Mouse (Mus musculus) hindbrain, embryonic 14.5 days (tissue): Measurements from ENCODE around the gene Dlgap4. TPM values are rescaled to one million over a fixed set of nuclear protein-coding genes. Genes with fewer than 3 reads are reported as not detected.

Experiments
- ATAC-seq: fragments of 200-750 bp; cut with Nextera tagmentation; 2 replicates; pipeline ENCODE4 v1.8.0; 2017; ENCODE audit warnings: moderate number of reproducible peaks, mild to moderate bottlenecking, moderate TSS enrichment, moderate library complexity; ENCODE audit not compliant: low FRiP score
- DNase-seq: peaks from one replicate; pipeline ENCODE4 v3.0.0-alpha.2; 2015; ENCODE audit warnings: low spot score
- H3K27ac ChIP-seq: fragments of 300-500 bp; sonication (generic); 2 replicates; pipeline ENCODE4 v1.5.1; 2014; ENCODE audit warnings: mild to moderate bottlenecking, moderate library complexity
- H3K27me3 ChIP-seq: fragments of 300-500 bp; sonication (generic); 2 replicates; pipeline ENCODE4 v1.6.1; 2014; ENCODE audit warnings: mild to moderate bottlenecking, low read length, mixed read lengths; ENCODE audit not compliant: control insufficient read depth, insufficient read depth
- H3K36me3 ChIP-seq: fragments of 300-500 bp; sonication (generic); replicated peaks from 2 replicates; pipeline ENCODE4 v1.6.1; 2014; ENCODE audit not compliant: control insufficient read depth, insufficient read depth
- H3K4me1 ChIP-seq: fragments of 300-500 bp; sonication (generic); replicated peaks from 2 replicates; pipeline ENCODE4 v1.6.1; 2014; ENCODE audit warnings: antibody characterized with exemption, low read length, mixed read lengths; ENCODE audit not compliant: control insufficient read depth, insufficient read depth
- H3K4me2 ChIP-seq: fragments of 300-500 bp; sonication (generic); replicated peaks from 2 replicates; pipeline ENCODE4 v1.6.1; 2014; ENCODE audit warnings: mild to moderate bottlenecking, moderate library complexity
- H3K4me3 ChIP-seq: fragments of 300-500 bp; sonication (generic); replicated peaks from 2 replicates; pipeline ENCODE4 v1.5.1; 2014; ENCODE audit warnings: mild to moderate bottlenecking, low read length
- H3K9ac ChIP-seq: fragments of 300-500 bp; sonication (generic); 2 replicates; pipeline ENCODE4 v1.6.1; 2014
- H3K9me3 ChIP-seq: fragments of 300-500 bp; sonication (generic); 2 replicates; pipeline ENCODE4 v1.6.1; 2016; ENCODE audit warnings: low read length; ENCODE audit not compliant: control insufficient read depth
- WGBS: fragments of 180-500 bp; shearing (Covaris S2); extraction: QIAGEN DNeasy Blood & Tissue Kit; methylation state at CpG from one replicate; pipeline ENCODE4 v1.1.7; 2014; 5-methylcytosine and 5-hydroxymethylcytosine counted together
- polyA plus RNA-seq: library from polyadenylated mRNA; unstranded; fragments of >200 nt; fragmentation: Nextera tagmentation; extraction: Ambion mirVana; gene quantifications from 2 replicates; pipeline ENCODE4 v1.2.1, GENCODE M21; 2014

Gene Dlgap4
- polyA plus RNA-seq, 1 experiment from 2014 or later = 220 TPM

DNA sequence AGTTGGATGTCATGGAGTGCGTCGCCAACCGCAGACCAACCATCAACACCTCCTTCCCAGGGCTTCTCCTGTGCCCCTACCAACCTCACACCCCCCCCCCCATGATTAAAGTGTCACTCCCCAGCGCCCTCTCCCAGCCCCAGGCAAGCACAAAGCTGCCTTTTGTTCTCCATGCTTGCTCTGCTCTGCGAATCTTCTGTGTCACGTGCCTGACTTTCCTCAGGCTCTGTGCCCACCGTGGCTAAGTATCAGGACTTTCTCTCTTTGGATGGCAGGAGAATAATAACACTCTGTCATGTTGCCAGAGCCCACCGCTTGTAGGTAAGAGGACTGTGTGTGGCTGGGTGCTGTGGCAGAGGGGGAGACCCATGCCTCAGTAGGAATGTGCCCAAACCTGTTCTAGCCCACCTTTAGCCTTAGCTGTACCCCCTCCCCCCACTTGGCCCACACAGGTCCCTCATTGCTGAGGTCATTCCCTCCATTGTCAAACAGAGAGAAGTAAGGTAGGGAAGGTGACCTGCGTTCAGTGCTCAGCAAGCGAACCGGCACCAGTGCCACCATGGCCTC lies 79.8 kb downstream of the Dlgap4 start:
- no peaks in the 10 kb centered on the region for H3K36me3 ChIP-seq
- H3K9me3 ChIP-seq = no peaks in the 10 kb centered on the region
- no peak overlapping the region for H3K4me2 ChIP-seq
- no peak for DNase-seq
- H3K27ac ChIP-seq = no peak overlapping the region
- ATAC-seq = no peak
- H3K4me1 ChIP-seq = peaks cover 28% of the 10 kb centered on the region; the same call in 1 of the 2 replicates
- no peak overlapping the region for H3K9ac ChIP-seq
- 44% methylated on average over 11 of the region's 11 CpGs for WGBS
- H3K27me3 ChIP-seq = no peaks in the 10 kb centered on the region
- no peak overlapping the region for H3K4me3 ChIP-seq

DNA sequence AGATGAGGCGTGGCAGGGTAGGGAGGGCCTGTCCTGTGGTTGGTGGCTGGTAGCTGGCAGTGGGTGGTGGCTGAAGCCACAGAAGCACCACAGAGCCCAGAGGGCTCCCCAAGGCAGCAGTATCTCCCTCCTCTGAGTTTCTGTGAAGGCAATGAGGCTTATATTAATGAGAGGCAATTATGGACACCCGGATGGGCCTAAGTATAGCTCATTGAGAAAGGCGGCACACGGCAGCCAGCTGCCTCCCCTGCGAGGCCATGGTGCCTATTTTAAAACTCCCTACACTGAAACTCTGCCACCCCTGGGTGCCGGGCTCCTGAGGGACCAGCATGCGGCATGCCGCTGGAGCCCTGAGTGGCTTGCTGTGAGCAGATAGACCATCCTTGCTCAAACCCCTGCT lies 83.8 kb downstream of the Dlgap4 start:
- WGBS = 49% methylated on average over 8 of the region's 8 CpGs
- ATAC-seq = no peak

GRCm38 (mm10) chr2:156698168-156698567 lies 84.7 kb downstream of the Dlgap4 start:
- H3K27ac ChIP-seq = no peak overlapping the region
- H3K4me3 ChIP-seq = no peak overlapping the region
- DNase-seq (no peak), ATAC-seq (no peak)
- WGBS = 75% methylated on average over 9 of the region's 9 CpGs
- no peaks in the 10 kb centered on the region for H3K9me3 ChIP-seq
- no peak overlapping the region for H3K9ac ChIP-seq
- H3K4me1 ChIP-seq = peaks cover 20% of the 10 kb centered on the region; the same call in 1 of the 2 replicates
- no peak overlapping the region for H3K4me2 ChIP-seq
- no peaks in the 10 kb centered on the region for H3K36me3 ChIP-seq
- H3K27me3 ChIP-seq = no peaks in the 10 kb centered on the region

More for the DNA sequence above, 83.8 kb downstream of the Dlgap4 start:
- Histone ChIP-seq H3K9ac (no peak overlapping the region), H3K4me2 (no peak overlapping the region), H3K27ac (no peak overlapping the region), H3K36me3 (no peaks in the 10 kb centered on the region), H3K4me3 (no peak overlapping the region), H3K9me3 (no peaks in the 10 kb centered on the region), H3K27me3 (no peaks in the 10 kb centered on the region), H3K4me1 (peaks cover 20% of the 10 kb centered on the region; the same call in 1 of the 2 replicates)
- no peak for DNase-seq

DNA sequence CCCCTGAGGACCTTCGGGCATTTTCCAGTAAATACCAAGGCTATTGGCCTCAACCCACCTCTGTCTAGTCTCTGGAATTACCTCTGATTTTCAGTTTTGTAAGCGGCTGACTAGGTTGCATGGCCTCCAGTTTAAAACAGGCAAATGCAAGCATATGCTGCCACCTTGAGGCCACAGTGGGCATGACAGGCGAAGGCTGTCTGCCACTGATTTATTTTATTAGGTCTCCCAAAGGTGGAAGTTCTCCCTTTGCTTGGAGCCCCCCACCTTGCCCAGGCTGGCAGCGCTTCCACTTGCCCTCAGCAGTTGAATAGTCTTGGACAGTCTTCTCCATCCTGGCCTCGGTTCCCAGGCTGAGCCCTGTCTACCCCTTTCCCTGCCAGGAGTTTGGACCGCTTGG lies 92.0 kb downstream of the Dlgap4 start:
- DNase-seq (peak; percentile 94), ATAC-seq (peak; percentile 46; the same call in 1 of the 2 replicates)
- H3K9ac ChIP-seq = no peak overlapping the region
- no peaks in the 10 kb centered on the region for H3K9me3 ChIP-seq
- no peak overlapping the region for H3K27ac ChIP-seq
- H3K4me3 ChIP-seq = no peak overlapping the region
- no peaks in the 10 kb centered on the region for H3K27me3 ChIP-seq
- WGBS = 23% methylated on average over 6 of the region's 6 CpGs
- no peaks in the 10 kb centered on the region for H3K4me1 ChIP-seq
- H3K36me3 ChIP-seq = peaks cover 14% of the 10 kb centered on the region
- H3K4me2 ChIP-seq = no peak overlapping the region

- H3K4me2 ChIP-seq = no peak overlapping the region
Observed at GRCm38 (mm10) chr2:156716683-156717082, 103.2 kb downstream of the Dlgap4 start.

DNA sequence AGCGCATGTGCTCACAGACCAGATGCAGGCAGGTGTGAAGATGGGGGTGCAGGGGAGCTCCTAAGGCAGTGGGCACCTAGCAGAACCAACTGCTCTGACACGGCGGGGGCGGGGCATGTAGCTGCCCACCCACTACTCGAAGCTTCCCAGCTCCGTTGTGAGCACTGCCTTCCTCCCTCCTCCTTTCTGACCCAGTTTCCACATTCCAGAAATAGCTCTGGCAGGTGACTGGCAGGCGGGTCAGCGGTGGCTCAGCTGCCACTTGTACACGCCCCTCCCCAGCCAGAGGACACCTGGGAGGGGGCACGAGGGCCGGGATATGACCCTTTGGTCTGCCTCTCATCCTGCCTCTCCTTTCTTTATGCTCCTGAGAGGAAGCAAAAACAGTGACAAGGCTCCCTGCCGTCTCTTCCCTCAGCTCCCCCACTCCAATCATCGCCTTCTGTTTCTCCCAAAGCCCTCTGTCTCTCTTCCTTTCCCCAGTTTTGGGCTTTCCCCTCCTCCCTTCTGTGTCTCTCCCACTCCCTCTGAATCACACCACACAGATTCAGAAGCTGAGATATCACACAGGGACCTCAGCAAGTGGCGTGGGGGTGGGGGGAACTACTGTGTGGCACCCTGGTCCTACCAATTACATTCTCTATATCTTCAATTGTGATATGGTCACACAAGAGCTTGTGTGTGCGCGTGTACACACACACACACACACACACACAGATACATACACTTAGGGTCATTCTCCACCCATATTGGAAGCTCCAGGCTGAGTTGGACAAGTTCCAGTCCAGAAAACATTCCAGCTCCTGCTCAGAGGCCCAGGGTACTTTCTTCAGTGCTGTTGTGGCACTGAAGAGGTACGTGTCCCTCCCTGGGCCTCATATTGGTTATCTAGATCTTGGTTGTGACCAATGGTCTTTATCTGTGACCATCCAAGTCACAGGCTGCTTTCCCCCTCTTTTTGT lies 104.1 kb downstream of the Dlgap4 start:
- H3K4me1 ChIP-seq = peaks cover 25% of the 10 kb centered on the region
- peak overlapping the region; percentile 27 for H3K27ac ChIP-seq
- H3K4me3 ChIP-seq = no peak overlapping the region
- no peaks in the 10 kb centered on the region for H3K9me3 ChIP-seq
- no peak for ATAC-seq
- peak overlapping the region; percentile 37; the same call in 1 of the 2 replicates for H3K9ac ChIP-seq
- peak overlapping the region; percentile 24 for H3K4me2 ChIP-seq
- DNase-seq = no peak
- 0 out of 2 replicates have a peak, but pooled peaks cover 4% of the 10 kb centered on the region for H3K36me3 ChIP-seq
- 25% methylated on average over 17 of the region's 17 CpGs for WGBS
- no peaks in the 10 kb centered on the region for H3K27me3 ChIP-seq

More at GRCm38 (mm10) chr2:156716683-156717082, 103.2 kb downstream of the Dlgap4 start:
- Histone ChIP-seq H3K27me3 (no peaks in the 10 kb centered on the region), H3K4me1 (peaks cover 19% of the 10 kb centered on the region), H3K9me3 (no peaks in the 10 kb centered on the region), H3K36me3 (0 out of 2 replicates have a peak, but pooled peaks cover 11% of the 10 kb centered on the region), H3K27ac (no peak overlapping the region), H3K9ac (no peak overlapping the region), H3K4me3 (no peak overlapping the region)
- DNase-seq (no peak), ATAC-seq (no peak)
- 74% methylated on average over 6 of the region's 6 CpGs for WGBS

DNA sequence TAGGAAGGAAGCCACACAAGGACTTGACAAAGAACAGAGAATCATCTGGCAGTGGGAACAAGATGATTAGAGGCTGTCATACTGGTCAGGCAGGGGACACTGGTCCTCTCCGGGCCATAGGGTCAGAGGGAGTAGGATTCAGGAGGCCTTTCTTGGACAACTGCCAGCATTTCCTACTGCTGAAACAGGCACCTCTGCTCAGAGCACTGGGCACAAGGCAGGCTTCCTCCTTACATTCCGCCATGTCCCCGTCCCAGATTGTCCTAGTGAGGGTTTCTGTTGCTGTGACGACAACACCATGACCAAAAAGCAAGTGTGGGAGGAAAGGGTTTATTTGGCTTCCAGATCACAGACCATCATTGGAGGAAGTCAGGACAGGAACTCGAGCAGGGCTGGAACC lies 105.3 kb downstream of the Dlgap4 start:
- H3K27me3 ChIP-seq = no peaks in the 10 kb centered on the region
- no peaks in the 10 kb centered on the region for H3K36me3 ChIP-seq
- WGBS = 63% methylated on average over 5 of the region's 5 CpGs
- no peak overlapping the region for H3K4me2 ChIP-seq
- ATAC-seq (no peak), DNase-seq (no peak)
- no peaks in the 10 kb centered on the region for H3K9me3 ChIP-seq
- H3K9ac ChIP-seq = no peak overlapping the region
- no peak overlapping the region for H3K27ac ChIP-seq
- H3K4me1 ChIP-seq = peaks cover 34% of the 10 kb centered on the region
- no peak overlapping the region for H3K4me3 ChIP-seq

DNA sequence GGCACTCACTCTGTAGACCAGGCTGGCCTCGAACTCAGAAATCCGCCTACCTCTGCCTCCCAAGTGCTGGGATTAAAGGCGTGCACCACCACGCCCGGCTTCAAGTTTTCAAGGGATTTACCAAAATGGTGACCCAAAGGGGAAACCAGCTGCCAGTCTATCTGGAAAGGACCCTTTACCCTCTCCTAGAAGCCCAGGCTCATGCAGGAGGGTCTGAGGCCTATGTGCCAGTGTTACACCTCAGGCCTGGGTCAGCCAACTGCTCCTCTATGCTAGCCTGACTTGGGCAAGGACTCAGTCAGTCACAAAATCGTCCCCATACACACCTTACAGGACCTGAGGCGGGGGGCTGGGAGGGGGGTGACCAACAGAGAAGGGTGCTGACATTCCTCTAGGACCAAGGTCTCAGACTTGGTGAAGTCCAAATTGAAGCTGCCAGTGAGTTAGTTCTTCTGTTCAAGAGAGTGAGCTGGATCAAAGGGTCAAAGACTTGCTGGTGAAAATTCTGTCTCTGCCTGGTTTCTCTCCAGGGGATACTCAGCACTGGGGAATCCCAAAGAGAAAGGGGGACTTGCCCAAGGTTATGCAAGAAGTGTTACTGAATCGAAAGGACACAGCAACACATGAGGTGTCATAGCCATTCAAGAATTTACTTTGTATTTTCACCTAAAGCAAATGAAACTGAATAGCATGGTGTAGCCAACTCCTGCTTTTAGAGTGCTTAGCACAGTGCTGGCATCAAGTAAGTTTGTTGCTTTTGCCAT lies 106.2 kb downstream of the Dlgap4 start:
- no peaks in the 10 kb centered on the region for H3K9me3 ChIP-seq
- H3K4me2 ChIP-seq = peak overlapping the region; percentile 63
- peak overlapping the region; percentile 91 for H3K4me3 ChIP-seq
- H3K9ac ChIP-seq = peak overlapping the region; percentile 70
- ATAC-seq (no peak), DNase-seq (no peak)
- no peaks in the 10 kb centered on the region for H3K27me3 ChIP-seq
- H3K36me3 ChIP-seq = no peaks in the 10 kb centered on the region
- WGBS = 88% methylated on average over 8 of the region's 8 CpGs
- H3K27ac ChIP-seq = peak overlapping the region; percentile 90
- H3K4me1 ChIP-seq = peaks cover 44% of the 10 kb centered on the region

DNA sequence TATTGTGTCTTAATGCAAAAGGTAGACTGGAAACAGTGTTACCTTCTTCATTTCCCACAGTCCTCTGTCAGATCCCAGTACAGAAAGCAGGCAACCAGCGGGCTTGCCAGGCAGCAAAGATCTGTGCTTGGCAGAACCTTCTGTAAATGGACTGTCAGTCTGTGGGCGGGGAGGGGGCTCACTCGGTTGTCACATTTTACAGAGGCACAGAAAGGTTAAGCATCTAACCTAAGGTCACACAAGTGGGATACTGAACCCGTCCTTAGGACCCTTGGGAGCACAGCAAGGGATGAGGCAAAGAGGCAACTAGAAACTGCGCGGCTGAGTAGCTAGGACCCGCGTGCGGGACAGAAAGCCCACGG lies 106.8 kb downstream of the Dlgap4 start:
- Histone ChIP-seq H3K27ac (peak overlapping the region; percentile 90), H3K36me3 (no peaks in the 10 kb centered on the region), H3K4me2 (peak overlapping the region; percentile 63), H3K9ac (peak overlapping the region; percentile 70), H3K4me1 (peaks cover 49% of the 10 kb centered on the region), H3K4me3 (peak overlapping the region; percentile 91), H3K27me3 (no peaks in the 10 kb centered on the region), H3K9me3 (no peaks in the 10 kb centered on the region)
- ATAC-seq (no peak), DNase-seq (peak; percentile 65)
- whole genome bisulfite sequencing = 2% methylated on average over 10 of the region's 10 CpGs
